Mouse (Mus musculus): Measurements from ENCODE around the gene Atg4b. TPM values are rescaled to one million over a fixed set of nuclear protein-coding genes. Genes with fewer than 3 reads are reported as not detected.
"Not testable (repeated sequence)": the region's sequence is repeated elsewhere in the genome, so short reads cannot be mapped to it uniquely, and the experiment has no call there.

Gene Atg4b
- polyA plus RNA-seq, 1 experiment from 2014 or later, result 81.7 TPM

DNA sequence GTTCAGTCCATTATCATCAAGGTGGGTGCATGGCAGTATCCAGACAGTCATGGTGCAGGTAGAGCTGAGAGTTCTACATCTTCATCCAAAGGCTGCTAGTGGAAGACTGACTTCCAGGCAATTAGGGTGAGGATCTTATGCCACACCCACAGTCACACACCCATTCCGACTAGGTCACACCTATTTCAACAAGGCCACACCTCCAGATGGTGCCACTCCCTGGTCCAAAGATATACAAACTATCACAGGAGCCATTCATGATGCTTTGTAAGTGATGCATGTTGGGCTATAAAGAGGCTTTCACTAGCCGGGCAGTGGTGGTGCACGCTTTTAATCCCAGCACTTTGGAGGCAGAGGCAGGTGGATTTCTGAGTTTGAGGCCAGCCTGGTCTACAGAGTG lies 12.2 kb downstream of the Atg4b start:
- not testable (repeated sequence) for H3K27ac ChIP-seq (replicated peaks; ENCODE audit: low read depth, low read length); H3K4me3 ChIP-seq (ENCODE audit: low read depth, low read length); H3K4me1 ChIP-seq (ENCODE audit: control insufficient read depth, insufficient read depth, low read length); DNase-seq (ENCODE audit: low spot score); H3K27me3 ChIP-seq (replicated peaks; ENCODE audit: control insufficient read depth, insufficient read depth, low read length); H3K9me3 ChIP-seq (ENCODE audit: control insufficient read depth, low read length); ATAC-seq (ENCODE audit: low read depth); H3K36me3 ChIP-seq (ENCODE audit: control insufficient read depth, insufficient read depth, low read length); H3K9ac ChIP-seq (ENCODE audit: low read depth, low read length); H3K4me2 ChIP-seq (ENCODE audit: low read depth, low read length)
- 90% methylated on average over 3 of the region's 3 CpGs for WGBS

DNA sequence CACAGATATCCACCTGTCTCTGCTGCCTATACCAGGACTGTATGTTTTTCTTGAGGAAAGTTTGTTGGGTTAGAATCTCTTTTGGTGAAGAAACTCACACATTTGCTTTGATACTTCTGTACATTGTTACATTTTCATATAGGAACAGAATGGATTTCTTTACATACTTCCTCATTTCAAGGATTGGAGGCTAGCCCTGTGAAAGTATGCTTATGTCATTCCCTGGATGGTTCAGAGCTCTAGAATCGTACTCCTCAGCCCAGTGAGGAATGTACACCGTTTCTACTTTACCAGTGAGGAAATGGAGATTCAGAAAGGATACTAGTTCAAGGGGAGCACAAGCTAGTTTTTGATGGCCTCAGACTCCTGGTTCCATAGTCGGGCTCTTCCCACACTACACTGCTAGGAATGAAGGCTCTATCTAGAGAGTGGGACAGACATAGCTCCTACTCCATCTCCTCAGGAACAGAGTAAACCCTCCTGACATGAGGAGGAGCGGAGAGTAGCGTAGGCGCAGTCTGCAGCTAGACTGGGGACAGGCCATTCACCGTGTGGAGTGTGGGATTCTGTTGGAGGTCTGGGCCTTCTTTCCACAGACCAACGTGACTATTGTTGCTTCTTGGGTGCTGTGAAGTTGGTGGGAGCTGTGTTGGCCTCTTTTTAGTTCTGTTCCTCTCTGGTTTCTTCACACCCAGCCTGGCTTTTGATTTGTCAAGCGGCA lies 13.7 kb downstream of the Atg4b start:
- H3K4me2 ChIP-seq (ENCODE audit: low read depth, low read length), result no peak overlapping the region
- DNase-seq (ENCODE audit: low spot score) (no peak), ATAC-seq (ENCODE audit: low read depth) (no peak)
- no peak overlapping the region for H3K27ac ChIP-seq (replicated peaks; ENCODE audit: low read depth, low read length)
- peaks cover 18% of the 10 kb centered on the region for H3K36me3 ChIP-seq (ENCODE audit: control insufficient read depth, insufficient read depth, low read length)
- no peaks in the 10 kb centered on the region for H3K9me3 ChIP-seq (ENCODE audit: control insufficient read depth, low read length)
- no peak overlapping the region for H3K4me3 ChIP-seq (ENCODE audit: low read depth, low read length)
- no peaks in the 10 kb centered on the region for H3K4me1 ChIP-seq (ENCODE audit: control insufficient read depth, insufficient read depth, low read length)
- H3K9ac ChIP-seq (ENCODE audit: low read depth, low read length), result no peak overlapping the region
- H3K27me3 ChIP-seq (replicated peaks; ENCODE audit: control insufficient read depth, insufficient read depth, low read length), result no peaks in the 10 kb centered on the region
- WGBS, result 92% methylated on average over 9 of the region's 9 CpGs

GRCm38 (mm10) chr1:93767600-93767999 lies 16.3 kb downstream of the Atg4b start:
- no peaks in the 10 kb centered on the region for H3K4me1 ChIP-seq (ENCODE audit: control insufficient read depth, insufficient read depth, low read length)
- H3K36me3 ChIP-seq (ENCODE audit: control insufficient read depth, insufficient read depth, low read length), result peaks cover 25% of the 10 kb centered on the region
- ATAC-seq (ENCODE audit: low read depth) (no peak), DNase-seq (ENCODE audit: low spot score) (no peak)
- no peak overlapping the region for H3K4me3 ChIP-seq (ENCODE audit: low read depth, low read length)
- H3K4me2 ChIP-seq (ENCODE audit: low read depth, low read length), result no peak overlapping the region
- no peaks in the 10 kb centered on the region for H3K9me3 ChIP-seq (ENCODE audit: control insufficient read depth, low read length)
- H3K27me3 ChIP-seq (replicated peaks; ENCODE audit: control insufficient read depth, insufficient read depth, low read length), result no peaks in the 10 kb centered on the region
- no peak overlapping the region for H3K9ac ChIP-seq (ENCODE audit: low read depth, low read length)
- 89% methylated on average over 6 of the region's 6 CpGs for WGBS
- H3K27ac ChIP-seq (replicated peaks; ENCODE audit: low read depth, low read length), result no peak overlapping the region

- Histone ChIP-seq H3K4me1 (ENCODE audit: control insufficient read depth, insufficient read depth, low read length) (no peaks in the 10 kb centered on the region), H3K4me2 (ENCODE audit: low read depth, low read length) (no peak overlapping the region), H3K9me3 (ENCODE audit: control insufficient read depth, low read length) (no peaks in the 10 kb centered on the region), H3K36me3 (ENCODE audit: control insufficient read depth, insufficient read depth, low read length) (peaks cover 44% of the 10 kb centered on the region), H3K9ac (ENCODE audit: low read depth, low read length) (no peak overlapping the region), H3K27me3 (replicated peaks; ENCODE audit: control insufficient read depth, insufficient read depth, low read length) (no peaks in the 10 kb centered on the region), H3K27ac (replicated peaks; ENCODE audit: low read depth, low read length) (no peak overlapping the region), H3K4me3 (ENCODE audit: low read depth, low read length) (no peak overlapping the region)
- WGBS, result 96% methylated on average over 3 of the region's 3 CpGs
- ATAC-seq (ENCODE audit: low read depth) (no peak), DNase-seq (ENCODE audit: low spot score) (no peak)
Measured at GRCm38 (mm10) chr1:93769901-93770300, 18.6 kb downstream of the Atg4b start.

GRCm38 (mm10) chr1:93776686-93777085 lies 25.4 kb downstream of the Atg4b start:
- H3K27ac ChIP-seq (replicated peaks; ENCODE audit: low read depth, low read length), result no peak overlapping the region

GRCm38 (mm10) chr1:93786912-93787311 lies 35.6 kb downstream of the Atg4b start:
- H3K4me1 ChIP-seq (ENCODE audit: control insufficient read depth, insufficient read depth, low read length), result no peaks in the 10 kb centered on the region
- H3K9me3 ChIP-seq (ENCODE audit: control insufficient read depth, low read length), result no peaks in the 10 kb centered on the region
- no peak for DNase-seq (ENCODE audit: low spot score)
- H3K36me3 ChIP-seq (ENCODE audit: control insufficient read depth, insufficient read depth, low read length), result peaks cover 87% of the 10 kb centered on the region
- no peak overlapping the region for H3K9ac ChIP-seq (ENCODE audit: low read depth, low read length)
- H3K4me3 ChIP-seq (ENCODE audit: low read depth, low read length), result no peak overlapping the region
- WGBS, result 86% methylated on average over 2 of the region's 2 CpGs
- peak; percentile 12; the same call in 1 of the 2 replicates for ATAC-seq (ENCODE audit: low read depth)
- H3K27ac ChIP-seq (replicated peaks; ENCODE audit: low read depth, low read length), result no peak overlapping the region
- H3K4me2 ChIP-seq (ENCODE audit: low read depth, low read length), result no peak overlapping the region
- H3K27me3 ChIP-seq (replicated peaks; ENCODE audit: control insufficient read depth, insufficient read depth, low read length), result no peaks in the 10 kb centered on the region

More at GRCm38 (mm10) chr1:93776686-93777085, 25.4 kb downstream of the Atg4b start:
- no peak overlapping the region for H3K4me3 ChIP-seq (ENCODE audit: low read depth, low read length)
- no peaks in the 10 kb centered on the region for H3K27me3 ChIP-seq (replicated peaks; ENCODE audit: control insufficient read depth, insufficient read depth, low read length)
- DNase-seq (ENCODE audit: low spot score), result no peak
- H3K4me1 ChIP-seq (ENCODE audit: control insufficient read depth, insufficient read depth, low read length), result no peaks in the 10 kb centered on the region
- H3K9me3 ChIP-seq (ENCODE audit: control insufficient read depth, low read length), result no peaks in the 10 kb centered on the region
- no peak overlapping the region for H3K9ac ChIP-seq (ENCODE audit: low read depth, low read length)
- ATAC-seq (ENCODE audit: low read depth), result no peak
- no peak overlapping the region for H3K4me2 ChIP-seq (ENCODE audit: low read depth, low read length)
- 77% methylated on average over 5 of the region's 5 CpGs for WGBS
- peaks cover 79% of the 10 kb centered on the region for H3K36me3 ChIP-seq (ENCODE audit: control insufficient read depth, insufficient read depth, low read length)

- DNase-seq (ENCODE audit: low spot score), result no peak
- peaks cover 88% of the 10 kb centered on the region for H3K36me3 ChIP-seq (ENCODE audit: control insufficient read depth, insufficient read depth, low read length)
- no peak overlapping the region for H3K27ac ChIP-seq (replicated peaks; ENCODE audit: low read depth, low read length)
- no peak overlapping the region for H3K4me2 ChIP-seq (ENCODE audit: low read depth, low read length)
- 92% methylated on average over 8 of the region's 8 CpGs for WGBS
- H3K4me1 ChIP-seq (ENCODE audit: control insufficient read depth, insufficient read depth, low read length), result no peaks in the 10 kb centered on the region
- H3K4me3 ChIP-seq (ENCODE audit: low read depth, low read length), result no peak overlapping the region
- H3K9ac ChIP-seq (ENCODE audit: low read depth, low read length), result no peak overlapping the region
- no peak for ATAC-seq (ENCODE audit: low read depth)
- no peaks in the 10 kb centered on the region for H3K9me3 ChIP-seq (ENCODE audit: control insufficient read depth, low read length)
- no peaks in the 10 kb centered on the region for H3K27me3 ChIP-seq (replicated peaks; ENCODE audit: control insufficient read depth, insufficient read depth, low read length)
Measured at GRCm38 (mm10) chr1:93794526-93794925, 43.2 kb downstream of the Atg4b start.

GRCm38 (mm10) chr1:93795886-93796285 lies 44.6 kb downstream of the Atg4b start:
- Histone ChIP-seq H3K9me3 (ENCODE audit: control insufficient read depth, low read length) (no peaks in the 10 kb centered on the region), H3K4me2 (ENCODE audit: low read depth, low read length) (no peak overlapping the region), H3K27ac (replicated peaks; ENCODE audit: low read depth, low read length) (no peak overlapping the region), H3K27me3 (replicated peaks; ENCODE audit: control insufficient read depth, insufficient read depth, low read length) (no peaks in the 10 kb centered on the region), H3K9ac (ENCODE audit: low read depth, low read length) (no peak overlapping the region), H3K4me3 (ENCODE audit: low read depth, low read length) (no peak overlapping the region), H3K4me1 (ENCODE audit: control insufficient read depth, insufficient read depth, low read length) (peaks cover under 1% of the 10 kb centered on the region), H3K36me3 (ENCODE audit: control insufficient read depth, insufficient read depth, low read length) (peaks cover 86% of the 10 kb centered on the region)
- WGBS, result 87% methylated on average over 8 of the region's 8 CpGs
- ATAC-seq (ENCODE audit: low read depth) (no peak), DNase-seq (ENCODE audit: low spot score) (no peak)

Data from embryonic facial prominence, embryonic 14.5 days (tissue).